Mouse (Mus musculus): ENCODE measurements at regions not wholly inside any gene's neighbourhood (a gene's known extent, or its start where the extent isn't known, plus 50 kb on each side); places are given as distances from the start of the nearest gene placed in this dataset.

GRCm38 (mm10) chr19:54257889-54258288 is 213.9 kb downstream of the Adra2a start:
- TF ChIP-seq CTCF (IDR thresholded peaks at IDR 0.05; ENCODE audit: low read depth, low read length) (no peak), POLR2A (IDR thresholded peaks at IDR 0.05; ENCODE audit: extremely low read depth, insufficient read depth, low read length) (no peak)

Data from liver, adult 2 months (tissue).